Mouse (Mus musculus): ENCODE measurements around the gene Gm8138. TPM values are rescaled to one million over a fixed set of nuclear protein-coding genes. Genes with fewer than 3 reads are reported as not detected.

The Gm8138 gene
- polyA plus RNA-seq (2015; fragmentation: Illumina TruSeq; extraction: RNeasy Lipid Tissue Mini Kit (QIAGEN cat#74804); ENCODE audit: low read depth, low replicate concordance) = not detected

DNA sequence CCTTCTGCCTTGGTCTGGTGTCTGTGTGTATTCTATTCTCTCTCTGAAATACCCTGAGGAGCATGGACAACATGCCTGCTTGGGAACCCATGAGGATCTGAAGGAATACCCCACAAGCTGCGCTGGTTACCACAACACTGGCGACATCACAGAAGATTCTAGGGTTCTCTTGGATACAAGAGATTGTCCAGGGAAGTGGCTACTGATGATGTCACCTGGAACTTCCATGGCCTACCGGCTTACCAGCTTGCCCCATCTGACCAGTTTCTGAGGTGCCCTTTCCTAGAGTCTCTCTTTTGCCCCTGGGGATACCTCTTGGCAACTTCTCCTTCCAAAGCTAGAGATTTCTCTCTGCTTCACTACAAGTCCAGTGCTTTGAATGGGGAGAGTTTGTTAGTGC, at the start of gene Gm8138:
TSS of gene Gm8138 (minus strand) at position 101 of the 400 bp plus-strand sequence.

Other genes with a start within 250 kb of the Gm8138 start
- gene Gm7233, start 236.5 kb downstream of the Gm8138 start, polyA plus RNA-seq (2015; fragmentation: Illumina TruSeq; extraction: RNeasy Lipid Tissue Mini Kit (QIAGEN cat#74804); ENCODE audit: low read depth, low replicate concordance) = not detected
- not detected for gene Gm8122, start 181.0 kb downstream of the Gm8138 start, polyA plus RNA-seq (2015; fragmentation: Illumina TruSeq; extraction: RNeasy Lipid Tissue Mini Kit (QIAGEN cat#74804); ENCODE audit: low read depth, low replicate concordance)
- gene Gm8126, start 157.7 kb downstream of the Gm8138 start, polyA plus RNA-seq (2015; fragmentation: Illumina TruSeq; extraction: RNeasy Lipid Tissue Mini Kit (QIAGEN cat#74804); ENCODE audit: low read depth, low replicate concordance) = not detected
- not detected for gene Gm9732, start 141.3 kb downstream of the Gm8138 start, polyA plus RNA-seq (2015; fragmentation: Illumina TruSeq; extraction: RNeasy Lipid Tissue Mini Kit (QIAGEN cat#74804); ENCODE audit: low read depth, low replicate concordance)
- not detected for gene Gm8127, start 122.5 kb downstream of the Gm8138 start, polyA plus RNA-seq (2015; fragmentation: Illumina TruSeq; extraction: RNeasy Lipid Tissue Mini Kit (QIAGEN cat#74804); ENCODE audit: low read depth, low replicate concordance)
- not detected for gene 1700001F09Rik, start 68.5 kb downstream of the Gm8138 start, polyA plus RNA-seq (2015; fragmentation: Illumina TruSeq; extraction: RNeasy Lipid Tissue Mini Kit (QIAGEN cat#74804); ENCODE audit: low read depth, low replicate concordance)
- gene Gm5799, start 127.2 kb upstream of the Gm8138 start, polyA plus RNA-seq (2015; fragmentation: Illumina TruSeq; extraction: RNeasy Lipid Tissue Mini Kit (QIAGEN cat#74804); ENCODE audit: low read depth, low replicate concordance) = not detected
- gene Gm17654, start 162.8 kb upstream of the Gm8138 start, polyA plus RNA-seq (2015; fragmentation: Illumina TruSeq; extraction: RNeasy Lipid Tissue Mini Kit (QIAGEN cat#74804); ENCODE audit: low read depth, low replicate concordance) = not detected
- not detected for gene Gm10375, start 191.7 kb upstream of the Gm8138 start, polyA plus RNA-seq (2015; fragmentation: Illumina TruSeq; extraction: RNeasy Lipid Tissue Mini Kit (QIAGEN cat#74804); ENCODE audit: low read depth, low replicate concordance)